In the genomic region with DNA sequence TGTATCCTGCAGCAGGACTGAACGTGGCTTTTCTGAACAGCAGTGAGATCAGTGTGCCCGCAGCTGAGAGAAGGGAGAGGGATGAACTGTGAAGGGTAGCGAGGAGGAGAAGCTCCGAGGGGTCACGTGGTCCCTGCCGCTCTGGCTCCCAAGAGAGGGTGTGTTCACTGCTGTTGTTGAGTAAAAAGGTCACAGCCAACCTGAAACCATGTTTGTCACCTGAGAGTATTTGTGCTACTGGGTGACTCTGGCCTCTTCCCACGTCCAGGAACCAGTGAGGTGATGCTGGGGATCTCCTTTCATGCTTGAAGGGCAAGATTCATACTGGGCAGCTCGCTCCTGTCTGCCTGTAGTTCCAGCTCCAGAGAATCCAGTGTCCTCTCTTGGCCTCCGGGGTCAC, we compare ENCODE assay signal across 12 mouse cellular contexts.
A peak's percentile ranks its signal among the peaks of the same experiment; 100 is the strongest.
DNase-seq lines count a peak whose midpoint lies in the region; ATAC-seq lines count a peak whose summit lies in the region.
"Had no signal": no experiment of that assay in that cellular context is flagged by ENCODE, and none has a peak within 500 bp of the region (broad histone marks: within the 10 kb centered on the region; RNA-seq: fewer than 3 reads in every experiment).

No protein-coding gene starts in this region.

- H3K4me1 ChIP-seq in hindbrain, embryonic 12.5 days = peaks cover 32% of the 10 kb centered on the region
- peaks cover 10% of the 10 kb centered on the region for H3K4me1 ChIP-seq in midbrain, embryonic 15.5 days

- ATAC-seq in hindbrain, embryonic 12.5 days (ENCODE audit: low FRiP score) = 0 out of 2 replicates have a peak, but pooled peaks have one; percentile 38
- ATAC-seq in midbrain, embryonic 15.5 days (replicated peaks) = no peak
- ATAC-seq in activated CD4-positive, CD25-positive, alpha-beta regulatory T cell, adult 4 months = no peak
- ATAC-seq: forebrain, embryonic 15.5 days had no signal

- peaks cover 2% of the 10 kb centered on the region for H3K27me3 ChIP-seq in hindbrain, embryonic 12.5 days
- peaks cover 4% of the 10 kb centered on the region; the same call in 1 of the 2 replicates for H3K27me3 ChIP-seq in midbrain, embryonic 15.5 days (replicated peaks)
- H3K27me3 ChIP-seq: forebrain, embryonic 15.5 days had no signal

- no peak overlapping the region for H3K4me2 ChIP-seq in hindbrain, embryonic 12.5 days (replicated peaks)
- H3K4me2 ChIP-seq in midbrain, embryonic 15.5 days = no peak overlapping the region
- H3K4me2 ChIP-seq: forebrain, embryonic 15.5 days had no signal

- H3K27ac ChIP-seq in hindbrain, embryonic 12.5 days = peak overlapping the region; percentile 36; the same call in 1 of the 2 replicates
- H3K27ac ChIP-seq in midbrain, embryonic 15.5 days = 0 out of 2 replicates have a peak overlapping the region, but pooled peaks have one; percentile 17
- H3K27ac ChIP-seq: forebrain, embryonic 15.5 days had no signal

- no peak overlapping the region for H3K4me3 ChIP-seq in hindbrain, embryonic 12.5 days
- no peak overlapping the region for H3K4me3 ChIP-seq in midbrain, embryonic 15.5 days
- H3K4me3 ChIP-seq: forebrain, embryonic 15.5 days had no signal

- WGBS in hindbrain, embryonic 12.5 days = 42% methylated on average over 9 of the region's 9 CpGs
- 46% methylated on average over 9 of the region's 9 CpGs for WGBS in midbrain, embryonic 15.5 days

- DNase-seq in embryo, embryonic 10 days (ENCODE audit: low spot score) = peak; percentile 43
- no peak for DNase-seq in embryo, embryonic 9.5 days (ENCODE audit: extremely low spot score)
- DNase-seq in kidney, postnatal 4 days = peak; percentile 19 to 38
- no peak for DNase-seq in kidney, postnatal 25 days
- DNase-seq in gastrocnemius, postnatal 4 days (ENCODE audit: low spot score in 2 of 2) = no peak
- DNase-seq: cerebellum, adult 18-20 months; gastrocnemius, postnatal 25 days; lung, adult 2 months had no signal

- H3K9me3 ChIP-seq in hindbrain, embryonic 12.5 days (replicated peaks) = no peaks in the 10 kb centered on the region
- H3K9me3 ChIP-seq in midbrain, embryonic 15.5 days = no peaks in the 10 kb centered on the region
- H3K9me3 ChIP-seq: forebrain, embryonic 15.5 days had no signal

- H3K9ac ChIP-seq in hindbrain, embryonic 12.5 days = no peak overlapping the region
- no peak overlapping the region for H3K9ac ChIP-seq in midbrain, embryonic 15.5 days
- H3K9ac ChIP-seq: forebrain, embryonic 15.5 days had no signal

- H3K36me3 ChIP-seq in hindbrain, embryonic 12.5 days = no peaks in the 10 kb centered on the region
- no peaks in the 10 kb centered on the region for H3K36me3 ChIP-seq in midbrain, embryonic 15.5 days (replicated peaks)
- H3K36me3 ChIP-seq: forebrain, embryonic 15.5 days had no signal

Comparison
In these comparisons a context has a peak if more than half of its experiments do, and no peak if none do; other contexts are left out.
1. DNase-seq: peak in embryo, embryonic 10 days (single experiment) and kidney, postnatal 4 days (2 of 2); none in embryo, embryonic 9.5 days (single experiment), kidney, postnatal 25 days (0 of 2) and gastrocnemius, postnatal 4 days (0 of 2).